Mouse (Mus musculus): ENCODE results near the gene Pagr1a. TPM values are rescaled to one million over a fixed set of nuclear protein-coding genes. Genes with fewer than 3 reads are reported as not detected.

Pagr1a gene
- total RNA-seq, 2 experiments from 2014 or later = 6.4 to 19.6 TPM

Small RNAs within 50 kb of the gene (microRNA-seq; reads per million reads assigned to microRNA genes)
- 0 reads per million in 2 experiments for gene Gm44343

Other genes with a start within 250 kb of the Pagr1a start
- gene Ypel3, start 240.4 kb downstream of the Pagr1a start, total RNA-seq (2021) = 10 to 100 TPM; 61.9 to 71.7 TPM
- gene Tbx6, start 235.9 kb downstream of the Pagr1a start, total RNA-seq (2021) = under 1 TPM; 0.29 to 0.35 TPM
- 10 to 100 TPM; 53.2 to 58.2 TPM for gene Ppp4c, start 224.9 kb downstream of the Pagr1a start, total RNA-seq (2021)
- gene Fam57b, start 219.7 kb downstream of the Pagr1a start, total RNA-seq (2021) = 10 to 100 TPM; 10.1 to 11.0 TPM
- not detected for gene 4930451I11Rik, start 185.7 kb downstream of the Pagr1a start, total RNA-seq (2021)
- gene Doc2a, start 169.9 kb downstream of the Pagr1a start, total RNA-seq (2021) = not detected
- 10 to 100 TPM; 10.3 to 13.8 TPM for gene Hirip3, start 155.4 kb downstream of the Pagr1a start, total RNA-seq (2021)
- gene Ino80e, start 155.0 kb downstream of the Pagr1a start, total RNA-seq (2021) = 10 to 100 TPM; 23.8 to 30.0 TPM
- gene Taok2, start 132.6 kb downstream of the Pagr1a start, total RNA-seq (2021) = 10 to 100 TPM; 65.6 to 65.7 TPM
- gene Tmem219, start 94.4 kb downstream of the Pagr1a start, total RNA-seq (2021) = 10 to 100 TPM; 16.3 to 17.6 TPM
- 1 to 10 TPM; 7.7 to 9.7 TPM for gene Kctd13, start 88.5 kb downstream of the Pagr1a start, total RNA-seq (2021)
- not detected for gene Asphd1, start 67.8 kb downstream of the Pagr1a start, total RNA-seq (2021)
- 10 to 100 TPM; 23.3 to 30.4 TPM for gene Sez6l2, start 66.8 kb downstream of the Pagr1a start, total RNA-seq (2021)
- 10 to 100 TPM; 73.8 to 82.0 TPM for gene Cdipt, start 41.4 kb downstream of the Pagr1a start, total RNA-seq (2021)
- under 1 TPM; 0.47 to 0.84 TPM for gene Cdiptos, start 41.3 kb downstream of the Pagr1a start, total RNA-seq (2021)
- 10 to 100 TPM; 45.3 to 50.1 TPM for gene Mvp, start 2.7 kb downstream of the Pagr1a start, total RNA-seq (2021)
- not detected for gene Pagr1b, start 868 bp downstream of the Pagr1a start, total RNA-seq (2021)
- gene Gm42742, start 3.7 kb upstream of the Pagr1a start, total RNA-seq (2021) = 10 to 100 TPM; 19.0 to 27.2 TPM
- gene Prrt2, start 3.9 kb upstream of the Pagr1a start, total RNA-seq (2021) = 1 to 10 TPM; 1.0 to 2.3 TPM
- 100 to 1,000 TPM; 106 to 113 TPM for gene Maz, start 9.7 kb upstream of the Pagr1a start, total RNA-seq (2021)
- 10 to 100 TPM; 15.3 to 17.6 TPM for gene Kif22, start 25.1 kb upstream of the Pagr1a start, total RNA-seq (2021)
- not detected for gene Zg16, start 70.0 kb upstream of the Pagr1a start, total RNA-seq (2021)
- gene AI467606, start 74.0 kb upstream of the Pagr1a start, total RNA-seq (2021) = 1 to 10 TPM in 1 of 2 experiments, under 1 TPM in 1; 0.94 to 1.5 TPM
- under 1 TPM in 1 of 2 experiments, not detected in 1; 0.29 TPM for gene Qprt, start 104.9 kb upstream of the Pagr1a start, total RNA-seq (2021)
- under 1 TPM; 0.72 to 0.84 TPM for gene Spn, start 120.5 kb upstream of the Pagr1a start, total RNA-seq (2021)
- 10 to 100 TPM; 46.8 to 49.2 TPM for gene Cd2bp2, start 178.7 kb upstream of the Pagr1a start, total RNA-seq (2021)
- gene Tbc1d10b, start 191.1 kb upstream of the Pagr1a start, total RNA-seq (2021) = 10 to 100 TPM; 35.3 to 37.2 TPM
- gene Mylpf, start 191.5 kb upstream of the Pagr1a start, total RNA-seq (2021) = 1 to 10 TPM; 1.7 to 2.5 TPM
- gene Zfp553, start 215.7 kb upstream of the Pagr1a start, total RNA-seq (2021) = 1 to 10 TPM; 6.8 to 8.8 TPM
- 10 to 100 TPM; 11.5 to 15.5 TPM for gene Sept1, start 215.8 kb upstream of the Pagr1a start, total RNA-seq (2021)
- gene Zfp771, start 226.9 kb upstream of the Pagr1a start, total RNA-seq (2021) = 10 to 100 TPM; 14.3 to 15.9 TPM
- 10 to 100 TPM; 45.2 to 48.5 TPM for gene Dctpp1, start 243.4 kb upstream of the Pagr1a start, total RNA-seq (2021)

Data from heart, postnatal 10 days (tissue).